Mouse (Mus musculus): ENCODE measurements around the gene Cntnap1. TPM values are rescaled to one million over a fixed set of nuclear protein-coding genes. Genes with fewer than 3 reads are reported as not detected.

Cntnap1 gene
- polyA plus RNA-seq, 1 experiment from 2014 or later, result 1.5 TPM

- 93% methylated on average over 5 of the region's 5 CpGs for WGBS
- Histone ChIP-seq H3K4me3 (replicated peaks) (no peak overlapping the region), H3K4me2 (replicated peaks) (no peak overlapping the region), H3K27ac (no peak overlapping the region), H3K4me1 (replicated peaks) (no peaks in the 10 kb centered on the region), H3K36me3 (peaks cover 31% of the 10 kb centered on the region), H3K9me3 (no peaks in the 10 kb centered on the region), H3K27me3 (no peaks in the 10 kb centered on the region), H3K9ac (replicated peaks) (no peak overlapping the region)
- no peak for ATAC-seq
Measured at GRCm38 (mm10) chr11:101216936-101217335, 46.6 kb downstream of the Cntnap1 start.

DNA sequence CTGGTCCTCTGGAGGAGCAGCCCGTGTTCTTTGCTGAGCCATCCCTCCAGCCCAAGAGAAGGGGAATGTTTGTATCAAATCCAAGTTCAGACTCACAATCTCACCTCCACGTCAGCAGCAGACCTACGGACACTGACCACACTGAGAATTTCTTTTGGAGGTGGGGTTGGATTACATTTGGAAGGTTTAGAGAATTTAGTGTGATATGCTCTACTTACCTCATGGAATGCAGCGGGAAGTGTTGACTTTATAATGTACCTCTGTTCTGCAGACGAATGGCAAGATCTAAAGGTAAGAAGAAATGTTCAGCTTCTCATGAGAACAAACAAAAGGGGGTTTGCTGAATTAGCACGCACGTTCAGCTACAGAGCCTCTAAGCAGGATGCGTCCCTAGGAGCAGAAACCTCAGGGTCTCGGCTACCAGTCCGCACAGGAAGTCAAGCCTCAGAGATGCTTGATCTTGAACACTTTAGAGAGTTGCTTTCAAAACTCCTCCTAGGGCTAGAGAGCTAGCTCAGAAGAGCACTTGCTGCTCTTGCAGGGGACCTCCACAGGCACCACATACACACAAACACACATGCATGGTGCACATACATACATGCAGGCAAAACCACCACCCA, 48.2 kb downstream of the Cntnap1 start:
- H3K36me3 ChIP-seq, result peaks cover 21% of the 10 kb centered on the region
- H3K27me3 ChIP-seq, result no peaks in the 10 kb centered on the region
- no peak overlapping the region for H3K4me3 ChIP-seq (replicated peaks)
- no peak overlapping the region for H3K27ac ChIP-seq
- no peaks in the 10 kb centered on the region for H3K9me3 ChIP-seq
- no peak overlapping the region for H3K4me2 ChIP-seq (replicated peaks)
- ATAC-seq, result no peak
- H3K4me1 ChIP-seq (replicated peaks), result no peaks in the 10 kb centered on the region
- 86% methylated on average over 10 of the region's 10 CpGs for WGBS
- H3K9ac ChIP-seq (replicated peaks), result no peak overlapping the region

DNA sequence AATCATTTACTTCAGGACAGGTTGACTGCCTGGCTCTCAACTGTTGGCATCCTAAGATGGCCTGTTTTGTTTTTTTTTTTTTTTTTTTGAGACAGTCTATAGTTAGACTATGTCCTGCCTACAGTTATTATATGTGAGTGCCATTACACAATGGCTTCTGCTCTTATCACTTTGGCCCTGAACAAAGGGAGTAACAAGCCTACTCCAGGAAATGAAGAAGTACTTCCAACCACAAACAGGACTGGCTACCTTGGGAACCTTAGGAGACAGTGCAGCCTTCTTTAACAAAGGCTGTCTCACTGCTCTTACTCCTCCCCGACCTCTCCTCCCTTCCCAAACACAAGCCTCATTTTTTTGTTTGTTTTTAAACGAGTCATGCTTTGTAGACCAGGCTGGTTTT, 50.5 kb downstream of the Cntnap1 start:
- Histone ChIP-seq H3K9me3 (no peaks in the 10 kb centered on the region), H3K27ac (no peak overlapping the region), H3K4me3 (replicated peaks) (no peak overlapping the region), H3K36me3 (0 out of 2 replicates have a peak, but pooled peaks cover 4% of the 10 kb centered on the region), H3K9ac (replicated peaks) (no peak overlapping the region), H3K4me1 (replicated peaks) (peaks cover 8% of the 10 kb centered on the region), H3K27me3 (no peaks in the 10 kb centered on the region; the same call in 1 of the 2 replicates), H3K4me2 (replicated peaks) (no peak overlapping the region)
- WGBS, result 61% methylated on average over 2 of the region's 2 CpGs
- no peak for ATAC-seq

DNA sequence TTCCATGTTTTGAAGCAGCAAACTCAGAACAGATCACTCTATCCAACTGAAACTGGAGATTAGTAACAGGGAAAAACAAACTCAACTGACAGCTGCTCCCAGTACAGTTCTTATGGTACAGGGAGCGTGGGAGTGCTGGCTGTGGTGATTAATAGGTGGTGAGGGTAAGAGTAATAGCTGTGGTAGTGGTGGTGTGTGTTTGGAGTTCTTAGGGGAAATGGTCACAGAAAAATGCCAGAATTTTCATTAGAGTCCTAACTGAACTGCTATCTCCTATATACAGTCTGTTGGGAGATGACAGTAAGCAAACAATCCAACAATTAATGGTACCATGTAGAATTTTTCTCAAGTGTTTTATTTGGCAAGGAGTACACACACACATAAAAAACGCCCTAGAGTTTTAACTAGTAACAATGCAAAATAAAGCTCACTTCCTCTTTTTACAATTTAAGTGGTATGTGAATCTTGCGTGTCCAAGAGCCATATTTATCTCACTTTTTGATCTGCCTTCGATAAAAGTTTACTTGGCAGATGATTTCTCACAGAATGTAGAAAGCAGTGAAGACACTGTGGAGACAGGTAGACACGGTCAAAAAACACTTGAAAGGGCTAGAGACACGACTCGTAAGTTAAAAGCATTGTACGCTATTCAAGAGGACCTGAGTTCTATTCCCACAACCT, 51.1 kb downstream of the Cntnap1 start:
- no peak for ATAC-seq
- Histone ChIP-seq H3K4me2 (replicated peaks) (no peak overlapping the region), H3K27ac (no peak overlapping the region), H3K36me3 (0 out of 2 replicates have a peak, but pooled peaks cover 4% of the 10 kb centered on the region), H3K9ac (replicated peaks) (no peak overlapping the region), H3K4me1 (replicated peaks) (peaks cover 8% of the 10 kb centered on the region), H3K4me3 (replicated peaks) (no peak overlapping the region), H3K27me3 (no peaks in the 10 kb centered on the region; the same call in 1 of the 2 replicates), H3K9me3 (no peaks in the 10 kb centered on the region)
- 90% methylated on average over 8 of the region's 8 CpGs for WGBS

- H3K27ac ChIP-seq, result no peak overlapping the region
- peaks cover 7% of the 10 kb centered on the region; the same call in 1 of the 2 replicates for H3K27me3 ChIP-seq
- H3K9ac ChIP-seq (replicated peaks), result no peak overlapping the region
- peaks cover 8% of the 10 kb centered on the region for H3K4me1 ChIP-seq (replicated peaks)
- ATAC-seq, result no peak
- no peaks in the 10 kb centered on the region for H3K36me3 ChIP-seq
- no peak overlapping the region for H3K4me3 ChIP-seq (replicated peaks)
- H3K9me3 ChIP-seq, result no peaks in the 10 kb centered on the region
- 91% methylated on average over 3 of the region's 3 CpGs for WGBS
- H3K4me2 ChIP-seq (replicated peaks), result no peak overlapping the region
Measured at GRCm38 (mm10) chr11:101224337-101224736, 54.0 kb downstream of the Cntnap1 start.

DNA sequence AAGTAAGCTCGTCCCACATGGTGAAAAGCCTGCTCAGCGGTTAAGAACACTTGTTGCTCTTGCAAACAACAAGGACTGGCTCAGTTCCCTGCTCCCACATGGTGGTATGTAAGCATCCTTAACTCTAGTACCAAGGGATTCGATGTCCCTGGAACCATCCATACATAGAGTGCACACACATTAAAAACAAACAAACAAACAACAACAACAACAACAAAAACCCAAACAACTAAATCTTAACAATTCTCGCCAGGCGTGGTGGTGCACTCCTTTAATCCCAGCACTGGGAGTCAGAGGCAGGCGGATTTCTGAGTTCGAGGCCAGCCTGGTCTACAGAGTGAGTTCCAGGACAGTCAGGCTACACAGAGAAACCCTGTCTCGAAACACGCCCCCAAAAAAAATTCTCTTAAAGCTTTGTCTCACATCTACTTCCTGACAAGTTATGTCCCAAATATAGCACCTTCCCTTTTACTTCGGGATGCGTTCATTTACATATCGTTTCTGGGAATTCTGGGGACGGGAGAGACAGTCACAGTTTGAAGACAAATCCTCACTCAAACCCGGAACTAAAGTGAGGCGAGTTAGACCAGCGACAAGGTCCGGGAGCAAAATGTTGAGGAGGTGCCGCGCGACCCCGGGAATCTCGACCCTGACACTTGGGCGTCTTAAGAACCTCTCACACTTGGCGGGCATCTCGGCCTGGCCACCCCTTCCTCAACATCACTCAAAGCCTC, 55.2 kb downstream of the Cntnap1 start:
- Histone ChIP-seq H3K27me3 (peaks cover 7% of the 10 kb centered on the region; the same call in 1 of the 2 replicates), H3K9ac (replicated peaks) (peak overlapping the region; percentile 86), H3K27ac (no peak overlapping the region), H3K9me3 (no peaks in the 10 kb centered on the region), H3K4me1 (replicated peaks) (peaks cover 10% of the 10 kb centered on the region), H3K4me3 (replicated peaks) (peak overlapping the region; percentile 83), H3K36me3 (no peaks in the 10 kb centered on the region), H3K4me2 (replicated peaks) (peak overlapping the region; percentile 91)
- WGBS, result 21% methylated on average over 25 of the region's 25 CpGs
- ATAC-seq, result no peak

DNA sequence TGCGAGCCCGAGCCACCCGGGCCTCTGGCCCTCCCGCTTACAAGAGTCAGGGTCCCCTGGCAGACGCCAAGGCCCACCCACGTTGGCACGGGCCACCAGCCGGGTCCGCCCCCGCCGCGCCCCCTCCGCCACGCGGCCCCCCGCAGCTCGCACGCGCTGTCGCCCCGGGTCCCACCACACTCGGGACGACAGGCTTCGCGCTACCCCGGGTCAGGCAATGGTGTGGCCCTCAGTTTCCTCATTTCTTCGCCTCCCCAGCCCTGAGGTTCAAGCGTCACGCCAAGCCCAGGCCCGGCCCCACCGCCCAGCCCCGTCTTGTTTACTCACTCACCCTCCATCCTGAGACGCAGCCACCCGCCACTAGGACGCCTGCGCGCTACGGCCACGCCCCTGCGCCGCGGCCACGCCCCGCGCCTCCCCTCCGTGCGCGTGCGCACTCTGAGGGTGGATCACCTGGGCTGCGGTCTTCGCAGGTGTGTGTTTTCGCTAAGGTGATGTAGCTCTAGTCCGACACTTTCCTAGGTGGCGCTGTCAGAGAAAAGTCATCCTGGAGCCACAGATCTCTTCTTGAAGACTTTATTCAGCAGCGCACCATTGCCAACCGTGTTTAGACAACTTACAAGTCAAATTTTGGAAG, 55.9 kb downstream of the Cntnap1 start, which contains the start of gene Ezh1:
TSS of gene Ezh1 (minus strand) at position 399 of the 637 bp plus-strand sequence.
- 1% methylated on average over 56 of the region's 56 CpGs for WGBS
- no peak within 1 kb of the TSS for H3K27ac ChIP-seq

GRCm38 (mm10) chr11:101229361-101229900, 59.1 kb downstream of the Cntnap1 start:
- Histone ChIP-seq H3K4me2 (replicated peaks) (no peak overlapping the region), H3K36me3 (no peaks in the 10 kb centered on the region), H3K4me3 (replicated peaks) (no peak overlapping the region), H3K9me3 (no peaks in the 10 kb centered on the region), H3K27me3 (peaks cover 18% of the 10 kb centered on the region), H3K9ac (replicated peaks) (no peak overlapping the region), H3K27ac (0 out of 2 replicates have a peak overlapping the region, but pooled peaks have one; percentile 8), H3K4me1 (replicated peaks) (peaks cover 14% of the 10 kb centered on the region)
- WGBS, result 31% methylated on average over 8 of the region's 8 CpGs
- ATAC-seq, result no peak

More for the DNA sequence above, 55.9 kb downstream of the Cntnap1 start, which contains the start of gene Ezh1:
- H3K9ac ChIP-seq (replicated peaks), result peak within 1 kb of the TSS; percentile 86
- peak; percentile 97 for ATAC-seq
- H3K9me3 ChIP-seq, result no peaks in the 10 kb centered on the region
- peaks cover 13% of the 10 kb centered on the region; the same call in 1 of the 2 replicates for H3K27me3 ChIP-seq
- H3K4me3 ChIP-seq (replicated peaks), result peak within 1 kb of the TSS; percentile 83
- peak within 1 kb of the TSS; percentile 91 for H3K4me2 ChIP-seq (replicated peaks)
- H3K36me3 ChIP-seq, result no peaks in the 10 kb centered on the region
- H3K4me1 ChIP-seq (replicated peaks), result peaks cover 14% of the 10 kb centered on the region

DNA sequence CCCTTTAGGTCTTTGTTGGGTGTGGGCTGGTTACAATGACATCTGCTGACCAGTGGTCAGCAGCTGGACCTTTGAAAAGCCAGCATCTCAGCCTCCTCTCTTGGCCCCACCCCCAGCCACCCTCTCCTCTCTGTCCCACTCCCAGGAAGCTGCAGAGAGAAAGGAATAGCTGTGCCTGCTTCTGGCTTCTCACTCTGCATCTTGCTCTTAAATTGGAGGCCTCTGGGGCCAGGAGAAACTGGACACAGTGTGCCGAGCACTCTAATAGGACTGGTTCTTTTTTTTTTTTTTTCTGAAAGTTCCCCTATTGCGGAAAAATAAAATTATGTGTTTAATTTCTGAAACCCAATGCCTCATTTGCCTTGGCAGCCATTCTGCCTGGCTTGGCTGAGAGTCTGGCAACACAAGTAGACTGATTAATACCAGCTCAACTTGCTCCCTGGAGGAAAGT, 59.8 kb downstream of the Cntnap1 start:
- 21% methylated on average over 2 of the region's 2 CpGs for WGBS
- 0 out of 2 replicates have a peak overlapping the region, but pooled peaks have one; percentile 8 for H3K27ac ChIP-seq

DNA sequence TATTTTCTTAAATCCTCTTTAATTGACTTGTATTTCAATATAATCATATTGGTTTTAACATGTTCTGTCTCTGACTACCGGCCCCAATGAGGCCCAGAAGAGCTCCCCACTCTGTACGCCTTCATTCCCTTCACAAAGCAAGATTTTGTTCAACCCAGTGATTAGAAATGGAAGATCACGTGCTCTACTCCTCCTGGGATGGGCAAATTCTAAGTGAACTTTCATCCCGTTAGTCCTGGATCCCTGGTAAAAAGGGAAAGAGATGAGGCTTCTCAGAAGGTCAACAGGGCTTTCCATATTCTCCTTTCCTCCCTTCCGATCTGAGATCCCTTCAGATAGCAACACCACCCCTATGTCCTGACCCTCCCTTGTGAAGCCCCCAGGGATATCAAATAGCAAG, 60.2 kb downstream of the Cntnap1 start:
- no peaks in the 10 kb centered on the region for H3K9me3 ChIP-seq
- H3K36me3 ChIP-seq, result no peaks in the 10 kb centered on the region
- 14% methylated on average over 5 of the region's 5 CpGs for WGBS
- no peak overlapping the region for H3K9ac ChIP-seq (replicated peaks)
- peak overlapping the region; percentile 19; the same call in 1 of the 2 replicates for H3K27ac ChIP-seq
- H3K27me3 ChIP-seq, result peaks cover 18% of the 10 kb centered on the region
- no peak overlapping the region for H3K4me2 ChIP-seq (replicated peaks)
- no peak overlapping the region for H3K4me3 ChIP-seq (replicated peaks)
- no peak for ATAC-seq
- peaks cover 9% of the 10 kb centered on the region for H3K4me1 ChIP-seq (replicated peaks)

More for the DNA sequence above, 59.8 kb downstream of the Cntnap1 start:
- Histone ChIP-seq H3K9ac (replicated peaks) (no peak overlapping the region), H3K4me2 (replicated peaks) (no peak overlapping the region), H3K4me3 (replicated peaks) (no peak overlapping the region), H3K36me3 (no peaks in the 10 kb centered on the region), H3K27me3 (peaks cover 18% of the 10 kb centered on the region), H3K9me3 (no peaks in the 10 kb centered on the region), H3K4me1 (replicated peaks) (peaks cover 13% of the 10 kb centered on the region)
- no peak for ATAC-seq

Measured in midbrain, embryonic 13.5 days (tissue).